Mouse (Mus musculus) forebrain, postnatal 0 days (tissue): ENCODE data around the gene Sv2c. TPM values are rescaled to one million over a fixed set of nuclear protein-coding genes. Genes with fewer than 3 reads are reported as not detected.

ENCODE experiments used
- ATAC-seq: fragments of 200-750 bp; cut with Nextera tagmentation; 2 replicates; pipeline ENCODE4 v1.8.0; 2017; ENCODE audit warnings: mild to moderate bottlenecking, moderate library complexity
- DNase-seq: peaks from one replicate; pipeline ENCODE4 v3.0.0-alpha.2; 2015
- H3K27ac ChIP-seq: fragments of 300-500 bp; sonication (generic); 2 replicates; pipeline ENCODE4 v1.5.1; 2014; ENCODE audit warnings: low read depth, mild to moderate bottlenecking, antibody characterized with exemption, low read length, moderate library complexity, mixed read lengths
- H3K27me3 ChIP-seq: fragments of 300-500 bp; sonication (generic); 2 replicates; pipeline ENCODE4 v1.6.1; 2014; ENCODE audit warnings: mild to moderate bottlenecking, low read length, mixed read lengths; ENCODE audit not compliant: insufficient read depth
- H3K36me3 ChIP-seq: fragments of 300-500 bp; sonication (generic); 2 replicates; pipeline ENCODE4 v1.6.1; 2014; ENCODE audit warnings: mild to moderate bottlenecking, moderate library complexity; ENCODE audit not compliant: insufficient read depth
- H3K4me1 ChIP-seq: fragments of 300-500 bp; sonication (generic); 2 replicates; pipeline ENCODE4 v1.6.1; 2014; ENCODE audit warnings: antibody characterized with exemption; ENCODE audit not compliant: insufficient read depth
- H3K4me2 ChIP-seq: fragments of 300-500 bp; sonication (generic); 2 replicates; pipeline ENCODE4 v1.6.1; 2014; ENCODE audit warnings: low read depth, mild to moderate bottlenecking, moderate library complexity
- H3K4me3 ChIP-seq: fragments of 300-500 bp; sonication (generic); 2 replicates; pipeline ENCODE4 v1.5.1; 2014; ENCODE audit warnings: low read depth, low read length, mixed read lengths
- H3K9ac ChIP-seq: fragments of 300-500 bp; sonication (generic); 2 replicates; pipeline ENCODE4 v1.6.1; 2014; ENCODE audit warnings: mild to moderate bottlenecking
- H3K9me3 ChIP-seq: fragments of 300-500 bp; sonication (generic); 2 replicates; pipeline ENCODE4 v1.6.1; 2016; ENCODE audit warnings: low read length
- CTCF ChIP-seq: sonication (generic); IDR thresholded peaks from 2 replicates; pipeline ENCODE4 v1.5.1; 2016; ENCODE audit warnings: antibody characterized with exemption, control low read depth, low read depth
- WGBS: fragments of 180-500 bp; shearing (Covaris S2); extraction: QIAGEN DNeasy Blood & Tissue Kit; methylation state at CpG from one replicate; pipeline ENCODE4 v1.1.7; 2014; 5-methylcytosine and 5-hydroxymethylcytosine counted together
- polyA plus RNA-seq: library from polyadenylated mRNA; unstranded; fragments of >200 nt; fragmentation: Nextera tagmentation; extraction: Ambion mirVana; gene quantifications from 2 replicates; pipeline ENCODE4 v1.2.1, GENCODE M21; 2015
- total RNA-seq: library from RNA; depleted of rRNA; stranded (reverse); fragments of >200 nt; gene quantifications from 2 replicates; pipeline ENCODE4 v1.2.3, GENCODE M21; 2014

The Sv2c gene
- total and polyA plus RNA-seq, 2 experiments from 2014 or later, result 6.5 to 11.6 TPM

GRCm38 (mm10) chr13:95948394-95948793 lies 184.0 kb downstream of the Sv2c start:
- no peaks in the 10 kb centered on the region for H3K36me3 ChIP-seq
- H3K4me3 ChIP-seq, result no peak overlapping the region
- H3K4me2 ChIP-seq, result no peak overlapping the region
- no peak overlapping the region for H3K27ac ChIP-seq
- ATAC-seq (no peak), DNase-seq (no peak)
- H3K4me1 ChIP-seq, result no peaks in the 10 kb centered on the region
- no peaks in the 10 kb centered on the region for H3K9me3 ChIP-seq
- no peaks in the 10 kb centered on the region for H3K27me3 ChIP-seq
- no peak overlapping the region for H3K9ac ChIP-seq
- TF ChIP-seq CTCF, result no peak
- 94% methylated on average over 4 of the region's 4 CpGs for WGBS

DNA sequence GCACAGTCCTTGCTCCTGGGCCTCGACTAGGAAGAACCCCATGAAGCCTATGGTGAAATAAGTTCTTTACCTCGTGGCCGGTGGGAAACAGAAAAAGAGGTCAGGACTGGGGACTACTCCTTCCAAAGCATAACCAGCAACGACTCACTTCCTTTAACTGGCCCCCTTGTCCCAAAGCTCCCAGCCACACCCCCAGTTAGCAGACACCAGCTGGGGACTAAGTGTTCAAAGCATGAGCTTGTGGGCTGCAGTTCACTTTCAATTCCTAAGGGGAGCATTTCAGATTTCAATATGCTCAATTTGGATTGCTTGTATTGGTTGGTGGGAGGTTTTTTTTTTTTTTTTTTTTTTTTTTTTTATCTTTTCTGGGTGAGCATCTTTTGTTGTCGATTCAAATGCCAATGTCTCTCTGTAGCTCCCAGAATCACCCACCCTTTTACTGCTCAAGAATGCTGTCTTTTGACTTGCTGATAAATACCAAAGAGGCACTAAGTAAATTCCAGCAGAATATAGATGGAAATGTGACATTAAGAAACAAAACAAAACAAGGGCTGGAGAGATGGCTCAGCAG lies 186.4 kb downstream of the Sv2c start:
- 62% methylated on average over 5 of the region's 5 CpGs for WGBS
- no peak for DNase-seq
- TF ChIP-seq CTCF, result no peak
- Histone ChIP-seq H3K9ac (no peak overlapping the region), H3K9me3 (no peaks in the 10 kb centered on the region), H3K36me3 (no peaks in the 10 kb centered on the region), H3K4me2 (no peak overlapping the region), H3K27me3 (no peaks in the 10 kb centered on the region), H3K4me1 (no peaks in the 10 kb centered on the region), H3K27ac (no peak overlapping the region), H3K4me3 (no peak overlapping the region)
- no peak for ATAC-seq

- Histone ChIP-seq H3K9me3 (no peaks in the 10 kb centered on the region), H3K27ac (no peak overlapping the region), H3K4me1 (no peaks in the 10 kb centered on the region), H3K4me3 (no peak overlapping the region), H3K4me2 (no peak overlapping the region), H3K9ac (no peak overlapping the region), H3K36me3 (no peaks in the 10 kb centered on the region), H3K27me3 (no peaks in the 10 kb centered on the region)
- 81% methylated on average over 6 of the region's 6 CpGs for whole genome bisulfite sequencing
- no peak for TF ChIP-seq CTCF
- ATAC-seq (no peak), DNase-seq (no peak)
Observed at GRCm38 (mm10) chr13:95944621-95945020, 187.8 kb downstream of the Sv2c start.

- no peak for ATAC-seq
- TF ChIP-seq CTCF, result no peak
- H3K27me3 ChIP-seq, result no peaks in the 10 kb centered on the region
- H3K9ac ChIP-seq, result no peak overlapping the region
- H3K4me2 ChIP-seq, result no peak overlapping the region
- no peaks in the 10 kb centered on the region for H3K9me3 ChIP-seq
- WGBS, result 83% methylated on average over 3 of the region's 3 CpGs
- H3K4me3 ChIP-seq, result no peak overlapping the region
- no peaks in the 10 kb centered on the region for H3K36me3 ChIP-seq
- H3K4me1 ChIP-seq, result no peaks in the 10 kb centered on the region
- no peak for DNase-seq
- H3K27ac ChIP-seq, result no peak overlapping the region
Observed at GRCm38 (mm10) chr13:95943919-95944318, 188.5 kb downstream of the Sv2c start.

DNA sequence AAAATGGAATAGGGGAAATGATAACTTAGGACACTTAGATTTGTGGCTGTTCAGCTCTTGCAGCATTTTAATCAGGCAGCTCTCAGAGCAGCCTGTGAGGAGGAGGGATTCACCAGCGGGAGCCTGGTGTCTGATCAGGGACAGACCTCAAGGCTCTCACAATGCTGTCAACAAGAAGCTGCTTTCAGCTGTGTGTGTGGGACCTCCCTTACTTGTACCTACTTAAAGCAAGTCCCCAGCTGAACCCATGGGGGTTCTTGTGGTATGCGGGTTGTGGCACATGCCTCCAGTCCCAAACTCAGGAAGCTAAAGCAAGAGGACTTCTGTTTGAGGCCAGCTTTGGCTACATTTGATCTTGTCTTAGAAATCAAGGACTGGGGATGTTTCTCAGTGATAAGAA lies 189.8 kb downstream of the Sv2c start:
- ATAC-seq (no peak), DNase-seq (no peak)
- Histone ChIP-seq H3K4me3 (no peak overlapping the region), H3K9me3 (no peaks in the 10 kb centered on the region), H3K4me2 (no peak overlapping the region), H3K27ac (no peak overlapping the region), H3K36me3 (no peaks in the 10 kb centered on the region), H3K4me1 (no peaks in the 10 kb centered on the region), H3K9ac (no peak overlapping the region), H3K27me3 (no peaks in the 10 kb centered on the region)
- no peak for TF ChIP-seq CTCF
- 52% methylated on average over 2 of the region's 2 CpGs for WGBS

DNA sequence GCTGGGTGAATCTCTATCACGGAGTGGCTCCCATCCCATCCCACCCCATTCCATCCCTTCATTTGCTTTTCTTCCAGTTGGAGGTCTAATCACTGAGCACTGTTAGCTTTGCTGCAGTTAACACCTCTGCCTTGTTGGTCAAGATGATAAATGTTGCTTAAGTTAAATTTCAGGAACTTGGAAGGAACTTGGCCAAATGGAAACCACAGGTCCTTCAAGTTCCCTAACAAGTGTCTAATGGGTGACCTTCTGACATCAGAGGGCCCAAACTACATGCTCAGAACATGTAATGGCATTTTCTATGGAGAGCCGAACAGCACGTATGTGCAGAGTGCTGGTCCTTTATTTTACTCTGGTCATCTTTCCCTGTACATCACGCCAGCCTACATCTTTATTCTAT lies 190.5 kb downstream of the Sv2c start:
- Histone ChIP-seq H3K36me3 (no peaks in the 10 kb centered on the region), H3K4me1 (no peaks in the 10 kb centered on the region), H3K4me3 (no peak overlapping the region), H3K4me2 (no peak overlapping the region), H3K9me3 (no peaks in the 10 kb centered on the region), H3K9ac (no peak overlapping the region), H3K27me3 (no peaks in the 10 kb centered on the region), H3K27ac (no peak overlapping the region)
- 92% methylated on average over 4 of the region's 4 CpGs for WGBS
- ATAC-seq (no peak), DNase-seq (no peak)
- no peak for TF ChIP-seq CTCF

DNA sequence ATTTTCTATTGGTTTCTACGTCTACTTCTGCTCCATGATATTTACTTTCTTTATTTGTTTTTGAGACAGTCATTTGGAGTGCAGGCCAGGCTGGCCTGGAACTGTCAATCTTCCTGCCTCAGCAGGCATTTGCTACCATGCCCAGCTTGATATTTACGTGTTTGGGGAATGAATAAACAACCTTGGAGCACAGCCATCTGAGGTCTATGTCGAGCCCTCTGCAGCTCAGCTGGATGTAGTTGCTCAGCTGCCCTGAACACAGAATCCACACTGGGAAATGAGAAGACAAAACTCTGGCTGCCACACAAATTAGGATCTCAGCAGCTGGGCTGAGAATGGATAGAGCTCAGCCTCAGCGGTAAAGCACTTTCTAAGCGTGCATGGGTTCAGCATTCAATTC lies 191.6 kb downstream of the Sv2c start:
- Histone ChIP-seq H3K27ac (no peak overlapping the region), H3K36me3 (no peaks in the 10 kb centered on the region), H3K9ac (no peak overlapping the region), H3K4me1 (no peaks in the 10 kb centered on the region), H3K4me3 (no peak overlapping the region), H3K27me3 (no peaks in the 10 kb centered on the region), H3K9me3 (no peaks in the 10 kb centered on the region), H3K4me2 (no peak overlapping the region)
- ATAC-seq (no peak), DNase-seq (peak; percentile 14)
- WGBS, result 42% methylated on average over 5 of the region's 5 CpGs
- no peak for TF ChIP-seq CTCF

DNA sequence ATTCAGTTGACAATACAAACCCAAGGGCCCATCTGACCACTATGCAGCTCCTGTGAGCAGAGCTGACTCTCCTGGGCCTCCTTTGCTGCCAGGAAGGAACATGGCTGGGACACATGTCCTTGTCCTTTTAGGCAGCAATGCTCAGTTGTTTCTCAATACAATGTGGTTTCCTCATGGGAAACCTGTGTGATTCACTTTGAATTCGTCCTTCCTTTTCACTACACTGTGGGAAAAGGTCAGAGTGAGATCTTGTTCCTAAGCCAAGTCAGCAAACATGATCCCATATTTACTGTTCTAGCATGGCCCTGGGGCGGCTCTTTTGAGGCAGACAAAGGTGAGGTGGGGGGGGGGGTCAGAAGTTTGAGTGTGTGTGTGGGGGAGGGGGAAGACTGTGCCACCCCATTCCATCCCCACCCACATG lies 208.2 kb downstream of the Sv2c start:
- no peak overlapping the region for H3K9ac ChIP-seq
- H3K9me3 ChIP-seq, result 0 out of 2 replicates have a peak, but pooled peaks cover 3% of the 10 kb centered on the region
- no peak overlapping the region for H3K4me2 ChIP-seq
- 73% methylated on average over 2 of the region's 2 CpGs for WGBS
- no peak overlapping the region for H3K27ac ChIP-seq
- no peaks in the 10 kb centered on the region for H3K4me1 ChIP-seq
- DNase-seq, result no peak
- no peaks in the 10 kb centered on the region for H3K27me3 ChIP-seq
- no peaks in the 10 kb centered on the region for H3K36me3 ChIP-seq
- no peak for TF ChIP-seq CTCF
- no peak for ATAC-seq
- H3K4me3 ChIP-seq, result no peak overlapping the region
